Mouse (Mus musculus): ENCODE measurements around the gene Dgki.

Gene Dgki

DNA sequence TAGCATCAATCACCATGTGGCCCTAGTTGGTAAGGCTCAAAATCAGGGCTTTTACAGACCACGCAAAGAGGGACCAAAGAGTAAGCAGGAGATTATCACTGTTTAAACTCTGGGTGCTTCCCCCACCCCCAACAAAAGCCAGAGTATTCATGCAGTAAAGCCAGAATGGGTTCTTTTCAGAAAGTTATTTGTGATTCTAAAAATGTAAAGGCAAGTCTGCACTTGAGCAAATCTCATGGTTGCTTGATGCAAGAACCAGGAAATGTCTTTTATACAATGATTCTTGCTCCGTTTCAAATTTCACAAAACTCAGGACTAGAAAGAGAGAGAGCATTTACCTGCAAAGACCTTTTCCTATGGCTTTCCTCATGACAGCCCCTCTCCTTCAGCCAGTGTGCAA lies 7.9 kb downstream of the Dgki start:
- no peak for DNase-seq (ENCODE audit: low spot score in 2 of 2)

DNA sequence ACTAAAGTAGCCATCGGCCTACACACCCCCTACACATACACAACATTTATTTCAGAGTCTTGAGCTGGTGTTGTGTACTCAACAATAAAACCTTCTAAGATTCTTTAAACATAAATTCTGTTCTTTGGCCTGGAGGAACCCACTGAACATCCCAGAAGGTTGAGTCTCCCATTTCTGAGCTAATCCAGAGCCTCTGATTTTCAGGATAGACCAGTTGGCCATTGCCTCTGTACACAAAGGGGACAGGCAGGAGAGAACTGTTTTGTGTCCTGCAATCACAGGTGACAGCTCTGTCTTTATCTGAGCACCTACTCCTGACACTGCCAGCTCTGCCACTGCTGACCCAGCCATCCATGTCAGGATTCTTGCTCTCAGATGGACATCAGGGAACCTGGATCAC lies 8.8 kb downstream of the Dgki start:
- no peak for DNase-seq (ENCODE audit: low spot score in 2 of 2)

DNA sequence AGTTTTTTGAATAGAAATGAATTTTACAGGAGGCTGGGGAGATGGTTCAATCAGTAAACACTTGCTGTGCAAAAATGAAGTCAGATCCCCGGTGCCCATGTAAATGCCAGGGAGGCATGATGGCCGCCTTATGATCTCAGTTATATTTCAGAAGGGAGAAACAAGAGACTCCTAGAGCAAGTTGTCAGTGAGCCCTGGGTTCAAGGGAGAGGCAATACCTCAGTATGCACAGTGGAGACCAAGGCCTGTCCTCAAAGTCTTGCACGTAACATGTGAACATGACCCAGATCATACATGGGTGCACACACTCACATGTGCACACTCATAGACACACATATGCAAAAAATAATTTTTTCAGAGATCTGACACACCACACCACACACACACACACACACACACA lies 9.3 kb downstream of the Dgki start:
- DNase-seq (ENCODE audit: low spot score in 2 of 2) = no peak

DNA sequence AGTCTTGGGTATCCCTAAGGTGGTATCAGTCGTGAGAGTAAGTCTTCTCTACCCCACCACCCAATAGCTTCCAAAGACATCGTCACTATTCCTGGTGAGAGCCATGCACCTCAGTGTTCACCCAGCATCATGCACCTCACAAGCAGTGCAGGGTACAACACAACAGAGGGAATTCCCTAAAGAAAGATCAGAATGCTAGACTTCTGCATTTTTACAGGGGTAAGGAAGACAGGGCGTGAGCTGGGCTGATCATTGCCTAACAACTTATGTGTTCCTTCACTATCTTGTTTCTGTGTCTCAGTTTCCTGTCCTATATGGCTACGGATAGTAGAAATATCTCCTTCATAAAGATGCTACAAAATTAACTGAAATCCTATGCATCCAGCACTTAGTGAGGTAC lies 13.8 kb downstream of the Dgki start:
- no peak for DNase-seq (ENCODE audit: low spot score in 2 of 2)

DNA sequence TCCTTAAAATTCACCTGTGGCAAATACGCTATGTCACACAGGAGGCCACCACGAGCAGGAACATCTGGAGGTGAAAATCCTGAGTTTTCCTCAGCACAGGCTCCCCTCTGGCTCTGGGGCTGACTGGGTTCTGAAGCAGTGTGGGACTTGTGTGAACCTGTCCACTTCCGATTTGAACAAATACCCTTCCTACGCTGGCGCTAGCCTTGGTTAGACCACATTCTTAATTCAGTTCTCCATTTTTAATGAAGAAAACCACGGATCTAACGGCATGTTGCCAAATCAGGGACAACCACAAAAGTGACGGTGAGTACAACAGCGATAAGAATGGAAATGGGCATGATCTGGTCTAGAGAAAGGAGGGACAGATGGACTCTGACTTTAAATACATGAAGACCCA lies 15.1 kb downstream of the Dgki start:
- DNase-seq (ENCODE audit: low spot score in 2 of 2) = no peak

DNA sequence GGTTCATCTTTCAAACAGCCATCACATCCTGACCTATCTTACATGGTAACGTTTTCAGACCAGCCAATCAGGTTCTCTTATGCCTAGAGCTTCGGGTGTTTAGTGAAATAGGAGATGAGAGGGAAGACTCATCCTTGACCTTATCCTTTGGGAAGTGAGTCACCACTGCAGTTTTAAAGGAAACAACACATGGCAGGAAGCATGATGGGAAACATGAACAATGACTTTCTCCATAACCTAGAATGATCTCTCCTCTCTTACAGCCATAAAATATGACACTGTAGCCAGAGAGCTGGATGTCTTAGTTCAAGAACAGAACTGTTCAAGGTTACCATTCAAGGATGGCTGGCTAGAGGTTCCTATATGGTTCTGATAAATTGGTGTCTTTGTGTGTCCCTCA lies 16.6 kb downstream of the Dgki start:
- no peak for DNase-seq (ENCODE audit: low spot score in 2 of 2)

DNA sequence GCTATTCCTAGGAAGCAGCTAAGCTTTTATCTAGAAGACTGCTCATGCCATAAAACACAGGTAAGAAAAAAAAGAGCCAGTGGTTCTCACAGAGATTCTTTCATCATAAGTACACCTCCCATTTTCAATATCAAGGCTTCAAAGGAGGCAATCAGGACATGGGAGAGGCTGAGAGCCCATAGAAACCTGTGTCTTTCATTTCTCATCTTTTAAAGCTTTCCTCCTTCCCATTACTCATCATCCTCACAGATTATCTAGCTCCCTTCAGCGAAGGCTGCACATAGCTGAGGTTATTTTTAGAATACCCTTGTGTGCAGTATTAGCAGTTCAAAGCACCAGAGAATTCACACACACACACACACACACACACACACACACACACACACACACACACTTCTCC lies 17.3 kb downstream of the Dgki start:
- DNase-seq (ENCODE audit: low spot score in 2 of 2) = no peak

DNA sequence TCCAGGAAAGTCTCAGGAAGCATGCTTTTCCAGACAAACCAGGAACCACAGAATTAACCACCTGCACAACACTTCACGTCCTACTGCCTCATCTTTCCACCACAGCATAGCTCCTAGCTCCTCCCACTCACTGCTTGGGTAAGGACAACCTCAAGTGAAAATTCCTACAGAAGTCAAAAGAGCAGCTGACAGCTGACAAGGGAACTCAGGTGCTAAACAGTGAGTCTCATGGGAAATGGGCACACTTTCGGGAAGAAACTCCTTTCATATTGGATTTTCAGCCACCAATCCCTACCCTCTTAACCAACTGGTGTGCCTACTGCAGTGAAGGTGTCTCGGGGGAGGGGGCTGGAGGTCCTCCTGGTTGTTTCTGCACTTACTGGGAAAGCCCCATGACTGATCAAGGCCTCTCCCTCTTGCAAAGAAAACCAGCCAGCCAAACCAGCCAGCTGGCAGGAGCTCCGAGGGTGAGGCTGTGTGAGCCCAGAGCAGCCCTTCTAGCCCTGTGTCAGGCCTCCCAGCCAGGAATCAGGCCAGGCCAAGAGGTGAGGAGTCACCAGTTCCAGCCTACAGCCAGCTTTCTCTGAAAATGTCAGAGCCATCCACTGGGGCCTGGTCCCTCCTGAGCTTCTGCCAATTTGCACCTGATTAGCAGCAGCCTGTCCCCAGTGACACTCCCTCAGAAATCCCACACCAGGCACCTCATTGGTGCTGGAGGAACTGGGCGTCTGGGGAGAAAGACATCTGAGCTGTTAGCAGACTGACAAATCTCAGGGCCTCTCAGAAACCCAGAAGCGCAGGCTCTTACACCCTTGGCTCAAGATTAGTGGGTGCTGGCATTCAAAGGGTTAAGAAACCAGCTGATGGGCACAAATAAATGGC lies 22.9 kb downstream of the Dgki start:
- peak; percentile 45 to 47 for DNase-seq (ENCODE audit: low spot score in 2 of 2)

DNA sequence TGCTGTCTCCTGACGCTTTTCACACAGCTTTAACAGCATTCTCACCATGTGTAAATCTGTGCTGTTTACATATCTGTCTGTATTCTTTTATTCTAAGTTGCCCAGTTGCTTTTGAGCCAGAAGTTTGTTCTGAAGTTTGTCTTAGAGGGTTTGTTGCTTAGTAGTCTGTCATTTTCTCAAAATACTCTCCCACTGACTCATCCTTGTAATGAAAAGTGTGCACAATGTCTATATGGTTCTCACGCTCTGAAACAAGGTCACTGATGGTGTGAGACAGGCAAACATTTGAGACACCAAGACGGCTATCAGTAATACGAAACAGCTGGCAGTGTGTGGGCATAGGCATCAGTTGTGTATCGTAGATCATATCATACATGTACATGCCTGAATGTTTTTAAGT lies 23.8 kb downstream of the Dgki start:
- DNase-seq (ENCODE audit: low spot score in 2 of 2) = no peak

DNA sequence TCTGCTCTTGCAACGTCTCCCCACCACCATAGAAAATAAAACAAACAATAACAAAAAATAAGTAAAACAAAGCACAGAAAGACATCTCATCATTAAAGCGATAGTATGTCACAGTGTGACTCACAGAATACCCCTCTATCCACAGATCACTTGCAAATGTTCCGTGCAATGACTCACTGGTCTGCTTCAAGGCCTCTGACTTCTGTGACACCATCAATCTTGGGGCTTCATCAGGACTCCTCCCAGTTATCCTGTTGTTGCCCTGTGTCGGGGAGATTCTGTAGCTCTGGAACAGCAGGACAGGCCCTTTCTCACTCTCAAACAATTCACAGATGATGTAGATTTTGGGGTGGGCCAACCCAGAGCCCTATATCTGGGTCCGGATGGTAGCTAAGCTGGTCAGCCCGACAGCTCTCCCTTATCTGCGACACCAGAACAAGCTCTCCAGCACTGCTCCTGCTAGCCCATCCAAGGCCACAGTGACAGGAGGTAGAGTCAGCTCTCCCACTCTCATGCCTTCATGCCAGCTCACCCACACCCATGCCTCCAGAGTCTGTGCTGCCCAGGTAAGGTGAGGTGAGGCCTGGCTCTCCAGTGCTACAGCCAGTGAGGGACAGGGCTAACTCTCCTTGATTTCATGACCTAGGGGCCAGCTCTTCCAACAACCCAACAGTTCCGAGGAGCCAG lies 28.9 kb downstream of the Dgki start:
- DNase-seq (ENCODE audit: low spot score in 2 of 2) = no peak

DNA sequence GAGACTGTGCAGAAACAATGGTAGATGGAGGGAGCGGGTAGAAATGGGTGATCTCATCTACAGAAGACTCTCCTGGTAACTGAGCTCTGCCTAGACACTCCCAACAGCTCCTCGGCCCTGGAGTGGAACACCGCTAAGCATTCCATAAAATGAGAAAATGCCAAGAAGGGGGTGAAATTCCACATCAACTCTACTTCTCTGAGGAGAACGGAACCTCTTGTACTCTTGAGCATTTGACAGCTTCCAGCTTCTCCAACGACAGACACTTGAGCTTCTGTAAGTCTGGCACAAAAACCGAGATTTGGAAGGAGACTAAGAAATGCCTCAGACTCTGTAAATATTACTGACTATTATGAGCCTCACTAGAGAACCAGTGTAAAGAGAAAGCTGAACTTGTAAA lies 31.4 kb downstream of the Dgki start:
- peak; percentile 6 to 24 for DNase-seq (ENCODE audit: low spot score in 2 of 2)

DNA sequence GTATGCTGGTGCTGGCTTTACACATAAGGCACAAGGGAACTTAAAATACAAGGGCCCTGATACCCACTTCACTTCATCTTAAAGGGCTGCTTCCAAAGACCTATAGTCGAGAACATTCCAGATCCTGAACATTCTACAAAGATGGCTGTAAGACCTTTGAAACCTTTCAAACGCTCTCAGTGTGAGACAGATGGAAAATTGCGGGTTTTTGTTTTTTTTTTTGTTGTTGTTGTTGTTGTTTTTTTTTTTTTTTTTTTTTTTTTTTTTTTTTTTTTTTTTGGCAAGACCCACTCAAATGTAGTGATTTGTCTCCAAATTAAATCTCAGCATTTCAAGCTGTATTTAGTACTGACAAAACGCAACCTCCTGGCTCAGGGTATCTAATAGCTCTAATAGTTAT lies 32.0 kb downstream of the Dgki start:
- no peak for DNase-seq (ENCODE audit: low spot score in 2 of 2)

DNA sequence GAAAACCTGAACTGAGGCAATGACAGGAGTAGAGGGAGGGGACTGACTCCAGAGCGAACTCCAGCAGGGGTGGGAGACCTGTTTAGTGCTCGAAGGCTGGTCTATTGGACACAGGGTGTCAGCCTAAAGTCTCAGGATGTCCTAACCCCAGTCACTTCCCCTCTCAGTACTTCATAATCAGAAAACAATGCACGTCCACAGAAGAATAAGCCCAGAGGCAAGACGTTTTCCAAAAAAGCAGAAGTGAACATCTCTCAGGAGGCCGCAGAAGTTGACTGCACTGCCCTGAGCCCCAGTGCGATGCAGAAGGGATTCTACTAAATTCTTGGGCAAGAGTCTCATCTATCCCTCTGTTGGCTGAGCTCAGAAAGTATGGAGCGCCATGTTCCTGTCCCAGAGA lies 37.5 kb downstream of the Dgki start:
- no peak for DNase-seq (ENCODE audit: low spot score in 2 of 2)

DNA sequence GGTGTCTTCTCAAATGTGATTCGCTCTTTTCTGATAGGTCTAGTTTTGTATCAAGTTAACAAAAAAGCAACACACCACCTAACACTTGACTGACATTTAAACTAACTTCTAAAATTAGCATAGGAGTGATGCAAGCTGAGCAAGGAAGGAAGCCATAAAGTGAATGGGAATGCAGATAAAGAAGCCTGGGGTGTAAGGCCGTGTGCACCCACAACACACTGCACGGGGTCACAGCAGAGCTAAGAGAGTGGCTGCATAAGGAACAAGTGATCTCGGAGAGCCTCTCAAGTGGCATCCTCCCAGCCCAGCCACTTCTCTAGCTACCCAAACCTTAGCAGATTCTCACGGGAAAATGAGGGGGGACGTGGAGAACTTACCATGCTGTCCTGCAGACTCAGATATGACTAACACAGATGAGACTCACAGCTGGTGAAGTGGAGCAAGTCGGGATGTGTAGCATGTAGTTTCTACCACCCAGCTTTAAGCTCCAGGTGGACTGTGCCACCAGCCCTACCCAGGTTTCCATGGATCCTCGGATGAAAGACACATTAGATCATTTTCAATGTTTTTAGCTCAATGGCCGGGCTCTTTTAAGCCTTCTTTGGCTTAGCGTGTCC lies 38.6 kb downstream of the Dgki start:
- no peak for DNase-seq (ENCODE audit: low spot score in 2 of 2)

DNA sequence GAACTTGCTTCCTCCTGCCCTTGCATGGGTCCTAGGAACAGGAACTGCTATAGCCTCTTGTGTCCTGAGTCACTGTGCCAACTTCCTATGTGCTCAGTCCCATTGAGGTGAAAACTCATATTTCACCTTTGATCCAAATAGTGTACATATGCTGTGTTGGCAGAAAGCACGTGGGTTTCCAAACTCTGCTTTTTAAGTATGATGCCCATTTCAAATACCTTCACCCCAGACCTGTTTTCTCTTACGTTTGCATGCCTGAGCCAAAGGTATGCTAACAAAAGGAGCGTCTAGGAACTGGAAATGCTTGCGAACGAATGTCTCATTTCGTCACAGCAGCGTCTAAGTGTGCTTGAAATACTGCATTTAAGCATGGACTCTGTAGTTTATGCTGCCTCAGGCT lies 41.3 kb downstream of the Dgki start:
- no peak for DNase-seq (ENCODE audit: low spot score in 2 of 2)

DNA sequence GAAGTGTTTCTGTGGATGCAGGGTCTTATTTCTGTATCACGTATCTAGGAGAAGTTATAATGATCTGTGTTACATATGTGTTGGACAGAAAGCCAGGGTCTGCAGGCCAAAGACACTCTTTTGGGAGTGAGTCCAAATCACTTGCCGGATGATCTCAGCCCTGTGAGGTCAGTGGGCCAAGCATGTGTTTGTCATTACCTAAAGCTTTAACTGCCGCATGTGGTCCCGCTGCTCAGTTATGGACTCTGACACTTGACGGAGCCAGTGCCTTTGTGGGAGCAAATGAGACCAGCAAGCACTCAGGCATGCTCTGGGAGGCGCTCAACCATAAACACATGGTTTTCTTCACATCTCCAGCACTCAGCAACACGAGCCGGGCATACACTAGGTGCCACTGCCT lies 45.8 kb downstream of the Dgki start:
- no peak for DNase-seq (ENCODE audit: low spot score in 2 of 2)

DNA sequence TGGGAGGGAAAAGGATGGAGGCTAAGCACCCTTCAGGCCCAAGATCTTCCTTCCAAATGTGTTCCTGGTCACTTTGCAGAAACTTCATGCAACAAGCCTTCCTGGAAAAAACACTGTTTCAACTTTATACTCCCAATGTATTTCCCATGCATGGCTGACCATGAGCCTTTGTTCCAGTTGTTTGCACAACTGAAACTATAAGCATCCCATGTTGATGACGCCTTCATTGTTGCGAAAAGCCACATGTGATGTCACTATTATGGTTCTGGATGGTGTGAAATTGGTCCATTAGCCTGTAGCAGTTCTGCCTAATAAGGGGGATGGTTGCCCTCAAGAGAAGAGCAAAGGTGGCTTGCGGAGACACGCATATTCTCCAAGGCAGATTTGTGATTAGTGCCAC lies 47.4 kb downstream of the Dgki start:
- no peak for DNase-seq (ENCODE audit: low spot score in 2 of 2)

DNA sequence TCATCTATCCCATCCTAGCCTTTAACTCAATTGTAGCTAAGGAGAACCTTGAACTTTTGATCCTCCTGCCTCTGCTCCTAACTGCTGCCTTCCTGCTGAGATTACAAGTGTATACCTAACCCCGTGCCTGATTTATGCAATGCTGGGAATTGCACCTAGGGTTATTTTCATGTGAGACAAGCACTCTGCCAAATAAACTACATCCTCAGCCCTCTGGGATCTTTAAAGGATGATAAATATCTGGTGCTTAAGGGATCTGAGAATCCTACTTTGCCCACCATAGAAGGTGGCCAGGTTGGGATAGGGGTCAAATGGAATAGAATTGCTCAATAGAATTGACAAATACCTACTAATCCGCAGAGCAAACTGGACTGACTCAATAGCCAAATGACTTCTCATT lies 49.3 kb downstream of the Dgki start:
- DNase-seq (ENCODE audit: low spot score in 2 of 2) = no peak

DNA sequence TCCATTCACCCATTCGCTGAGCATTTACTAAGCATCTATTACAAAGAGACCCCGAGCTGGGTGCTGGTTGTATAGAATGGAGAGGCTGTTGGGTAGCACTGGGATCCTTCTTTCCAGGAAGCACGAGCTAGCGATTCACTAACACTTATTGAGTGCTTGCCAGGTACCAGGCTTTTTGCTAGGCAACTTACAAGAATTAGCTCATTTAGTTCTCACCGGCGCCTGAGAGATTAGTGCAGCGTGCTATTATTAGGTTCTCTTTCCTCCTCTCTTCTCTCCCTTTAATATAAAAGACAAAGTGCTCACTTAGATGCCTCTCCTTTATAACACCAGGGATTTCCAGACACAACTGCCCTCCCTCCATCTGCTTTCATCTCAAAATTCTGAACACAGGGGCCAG lies 54.2 kb downstream of the Dgki start:
- no peak for DNase-seq (ENCODE audit: low spot score in 2 of 2)

DNA sequence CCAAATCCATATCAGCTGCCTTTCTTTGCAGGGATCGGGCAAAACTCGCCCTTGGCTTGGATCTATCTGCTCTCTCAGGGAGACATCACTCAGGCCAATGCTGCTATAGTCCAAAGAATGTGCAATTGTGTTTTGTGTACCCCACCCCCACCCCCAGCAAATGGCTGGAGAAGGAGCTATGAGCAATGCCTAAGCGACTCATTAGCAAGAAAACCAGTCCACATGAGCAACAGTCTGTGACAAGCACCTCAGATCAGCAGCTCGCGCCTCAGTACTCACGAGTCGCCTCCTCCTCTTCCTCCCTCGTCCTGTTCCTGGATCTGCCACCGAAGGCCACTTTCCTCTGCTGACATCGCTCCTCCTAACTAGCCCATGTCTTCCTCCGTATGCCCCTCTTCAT lies 55.9 kb downstream of the Dgki start:
- DNase-seq (ENCODE audit: low spot score in 2 of 2) = no peak

DNA sequence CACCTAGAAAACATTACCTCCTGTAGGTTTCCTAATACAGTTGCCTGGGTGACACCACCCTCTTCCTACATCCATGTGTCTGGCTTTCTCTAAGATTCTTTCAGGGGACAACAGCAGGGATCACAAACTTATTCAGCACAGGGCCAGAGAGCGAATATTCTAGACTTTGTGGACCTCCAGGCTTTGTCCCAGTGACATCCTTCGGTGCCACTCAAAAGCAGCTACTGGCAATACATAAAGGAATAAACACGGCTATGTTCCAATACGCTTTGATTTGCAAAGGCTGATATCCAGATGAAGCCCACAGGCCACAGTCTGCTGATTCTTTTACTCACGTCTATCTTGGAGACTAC lies 57.2 kb downstream of the Dgki start:
- no peak for DNase-seq (ENCODE audit: low spot score in 2 of 2)

DNA sequence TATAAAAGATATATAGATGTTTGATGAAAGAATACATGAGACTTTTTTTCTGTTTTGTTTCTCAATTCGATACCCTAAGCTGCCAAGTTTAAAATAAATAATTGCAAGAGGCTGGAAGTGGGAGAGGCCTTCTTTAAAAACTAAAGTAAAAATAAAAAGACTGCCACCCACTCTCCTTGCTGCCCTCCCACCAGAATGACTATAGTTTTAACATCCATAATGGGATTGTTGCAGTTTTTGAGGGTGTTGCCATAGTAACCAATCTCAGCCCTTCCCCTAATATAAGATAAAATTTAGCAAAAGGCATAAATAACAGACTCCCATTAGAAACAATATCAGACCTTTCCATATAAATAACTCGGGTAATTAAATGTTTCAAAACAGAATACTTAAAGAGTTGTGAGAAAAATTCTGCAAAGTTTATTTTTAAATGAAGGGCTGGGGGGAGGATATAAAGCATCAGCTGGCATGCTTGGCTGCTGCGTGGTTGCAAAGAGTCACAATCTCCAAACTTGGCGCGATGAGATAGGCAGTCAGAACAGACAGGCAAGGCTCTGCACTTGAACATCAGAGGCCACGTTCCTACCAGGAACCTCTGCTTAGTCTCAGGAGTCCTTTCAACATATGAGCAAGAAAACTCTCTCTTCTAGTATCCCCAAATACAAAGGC lies 57.8 kb downstream of the Dgki start:
- no peak for DNase-seq (ENCODE audit: low spot score in 2 of 2)

DNA sequence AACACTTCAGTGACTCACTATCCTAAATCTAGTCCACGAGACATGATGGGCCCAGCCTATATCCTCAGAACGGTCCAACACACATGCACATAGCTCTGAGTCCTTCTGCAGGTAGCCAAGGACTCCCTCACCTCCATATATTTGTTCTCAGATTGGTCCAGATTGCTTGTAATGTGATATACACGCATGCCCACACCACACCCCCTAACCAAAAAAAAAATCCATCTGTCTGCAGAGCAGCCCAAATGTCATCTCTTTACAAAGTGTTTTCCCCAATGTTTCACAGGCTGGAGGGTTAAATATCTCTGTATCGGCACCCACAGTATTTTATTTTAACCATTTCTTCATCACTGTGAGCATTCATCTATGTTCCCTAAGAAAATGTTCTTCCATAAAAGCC lies 58.5 kb downstream of the Dgki start:
- no peak for DNase-seq (ENCODE audit: low spot score in 2 of 2)

All from heart, adult 9 months (tissue).